Mouse (Mus musculus): ENCODE data around the gene Gm2310. TPM values are rescaled to one million over a fixed set of nuclear protein-coding genes. Genes with fewer than 3 reads are reported as not detected.

Gene Gm2310
- polyA plus RNA-seq, 1 experiment: not detected

DNA sequence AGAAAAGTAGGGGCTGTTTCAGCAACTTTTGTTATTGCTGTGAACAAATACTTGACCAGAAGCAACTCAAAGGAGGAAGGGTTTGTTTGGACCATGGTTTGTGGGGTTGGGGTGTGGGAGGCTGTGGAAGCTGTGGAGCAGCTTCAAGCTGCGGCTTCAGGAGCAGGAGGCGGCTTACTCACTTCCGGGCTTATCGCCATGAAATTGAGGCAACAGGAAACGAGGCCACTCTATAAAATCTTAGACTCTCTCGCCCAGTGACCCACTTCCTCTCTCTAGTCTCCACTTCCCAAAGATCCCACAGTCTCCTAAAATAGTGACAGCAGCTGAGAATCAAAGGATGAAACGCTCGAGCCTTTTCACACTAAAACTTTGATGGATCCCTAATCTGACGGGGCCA lies 7.9 kb downstream of the Gm2310 start:
- no peak overlapping the region for H3K27ac ChIP-seq (ENCODE audit: insufficient read depth, low read length)
- no peaks in the 10 kb centered on the region; the same call in 1 of the 2 replicates for H3K4me1 ChIP-seq (ENCODE audit: control insufficient read depth, insufficient read depth, low read length)
- TF ChIP-seq CTCF (IDR thresholded peaks at IDR 0.05; ENCODE audit: extremely low read depth, insufficient read depth, low read length) (no peak), POLR2A (IDR thresholded peaks at IDR 0.05; ENCODE audit: extremely low read depth, insufficient read depth, low read length) (no peak)

DNA sequence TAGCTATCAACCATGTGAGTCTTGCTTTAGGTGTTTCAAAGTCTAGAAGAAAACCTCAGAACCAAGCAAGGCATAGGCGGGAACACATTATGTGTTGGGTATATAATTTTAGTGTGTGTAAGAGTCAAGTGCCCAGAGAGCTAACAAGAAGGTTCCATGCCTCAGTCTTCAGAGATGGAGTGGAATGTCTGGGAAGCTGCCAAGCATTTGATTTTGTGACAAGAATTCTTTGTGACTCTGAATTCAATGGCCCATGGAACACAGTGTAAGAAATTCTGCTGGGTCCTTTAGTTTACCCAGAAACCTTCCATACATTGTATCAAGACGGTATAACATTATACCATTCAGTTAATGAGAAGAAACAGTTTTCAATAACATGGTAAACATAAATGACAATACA lies 17.3 kb downstream of the Gm2310 start:
- TF ChIP-seq POLR2A (IDR thresholded peaks at IDR 0.05; ENCODE audit: extremely low read depth, insufficient read depth, low read length) (no peak), CTCF (IDR thresholded peaks at IDR 0.05; ENCODE audit: extremely low read depth, insufficient read depth, low read length) (no peak)
- Histone ChIP-seq H3K4me3 (ENCODE audit: insufficient read depth, low read length) (no peak overlapping the region), H3K4me1 (ENCODE audit: control insufficient read depth, insufficient read depth, low read length) (no peaks in the 10 kb centered on the region), H3K27ac (ENCODE audit: insufficient read depth, low read length) (no peak overlapping the region)

More for the DNA sequence above, 7.9 kb downstream of the Gm2310 start:
- H3K4me3 ChIP-seq (ENCODE audit: insufficient read depth, low read length): no peak overlapping the region

DNA sequence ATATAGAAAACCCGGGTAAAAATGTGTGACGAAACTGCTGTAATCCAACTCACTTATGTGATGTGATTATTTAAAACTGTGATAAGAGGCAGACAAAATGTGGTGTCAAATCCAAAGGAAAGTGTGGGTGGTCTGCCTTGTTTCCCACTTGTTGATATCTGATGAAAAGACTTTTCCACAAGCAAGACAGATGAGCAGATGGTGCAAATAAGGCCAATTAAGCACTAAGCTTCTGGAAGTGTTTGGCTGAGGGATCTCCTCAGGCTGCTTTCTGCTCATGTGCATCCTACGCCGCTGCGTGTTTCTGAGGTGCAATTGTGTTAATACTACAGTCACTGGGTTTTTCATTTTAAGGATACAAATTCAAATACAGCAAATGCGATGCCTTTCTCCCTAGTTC lies 34.5 kb downstream of the Gm2310 start:
- H3K4me1 ChIP-seq (ENCODE audit: control insufficient read depth, insufficient read depth, low read length): no peaks in the 10 kb centered on the region
- TF ChIP-seq CTCF (IDR thresholded peaks at IDR 0.05; ENCODE audit: extremely low read depth, insufficient read depth, low read length) (no peak), POLR2A (IDR thresholded peaks at IDR 0.05; ENCODE audit: extremely low read depth, insufficient read depth, low read length) (no peak)
- H3K4me3 ChIP-seq (ENCODE audit: insufficient read depth, low read length): no peak overlapping the region
- H3K27ac ChIP-seq (ENCODE audit: insufficient read depth, low read length): no peak overlapping the region

DNA sequence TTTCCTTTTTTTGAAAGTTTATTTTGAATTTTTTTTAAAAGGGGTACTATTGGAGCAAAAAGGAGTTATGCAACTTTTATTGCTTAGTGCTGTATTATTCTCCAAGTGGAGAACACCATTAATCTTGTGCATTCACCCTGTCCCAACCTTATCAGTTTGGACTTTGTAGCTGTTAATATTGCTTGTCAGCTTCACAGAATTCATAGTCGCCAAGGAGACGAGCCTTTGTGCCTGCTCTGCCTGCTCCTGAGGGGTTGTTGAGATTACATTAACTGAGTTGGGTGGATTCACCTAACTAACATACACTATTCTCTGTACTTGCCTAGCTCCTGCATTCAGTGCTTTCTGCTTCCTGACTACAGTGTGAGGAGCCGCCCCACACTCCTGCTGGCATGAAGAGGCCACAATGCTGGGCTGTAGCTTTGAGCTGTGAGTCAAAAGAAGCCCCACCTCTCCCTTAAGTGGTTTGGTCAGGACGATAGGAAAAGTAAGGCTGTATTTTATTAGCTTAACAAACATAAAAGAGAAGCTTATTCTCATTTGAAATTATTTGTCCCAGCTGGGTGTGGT lies 50.7 kb downstream of the Gm2310 start:
- H3K4me1 ChIP-seq (ENCODE audit: control insufficient read depth, insufficient read depth, low read length): no peaks in the 10 kb centered on the region

More for the DNA sequence above, 50.7 kb downstream of the Gm2310 start:
- Histone ChIP-seq H3K27ac (ENCODE audit: insufficient read depth, low read length) (no peak overlapping the region), H3K4me3 (ENCODE audit: insufficient read depth, low read length) (no peak overlapping the region)
- TF ChIP-seq CTCF (IDR thresholded peaks at IDR 0.05; ENCODE audit: extremely low read depth, insufficient read depth, low read length) (no peak), POLR2A (IDR thresholded peaks at IDR 0.05; ENCODE audit: extremely low read depth, insufficient read depth, low read length) (no peak)

Other genes starting within 250 kb of the Gm2310 start
- 10.0 and 10.3 TPM in 2 replicates for gene Nipbl, start 75.5 kb downstream of the Gm2310 start, polyA plus RNA-seq (2012; rRNA removed)
- gene Slc1a3, start 190.8 kb upstream of the Gm2310 start, polyA plus RNA-seq (2012; rRNA removed): 373 TPM in 2 replicates